Mouse (Mus musculus): ENCODE measurements around the gene Zfp831. TPM values are rescaled to one million over a fixed set of nuclear protein-coding genes. Genes with fewer than 3 reads are reported as not detected.

The Zfp831 gene
- total and polyA plus RNA-seq, 2 experiments from 2014 or later, result not detected

GRCm38 (mm10) chr2:174609892-174610291, 33.4 kb upstream of the Zfp831 start:
- no peak overlapping the region for H3K4me2 ChIP-seq (ENCODE audit: low read depth, low read length, poor library complexity, severe bottlenecking)
- no peak overlapping the region for H3K9ac ChIP-seq (replicated peaks; ENCODE audit: low read length, poor library complexity, severe bottlenecking)
- H3K27ac ChIP-seq (ENCODE audit: low read depth, low read length), result no peak overlapping the region
- ATAC-seq (ENCODE audit: low FRiP score) (no peak), DNase-seq (ENCODE audit: low spot score) (no peak)
- no peak overlapping the region for H3K4me3 ChIP-seq (ENCODE audit: low read depth, low read length)
- H3K27me3 ChIP-seq (ENCODE audit: insufficient read depth, low read length), result no peaks in the 10 kb centered on the region
- 85% methylated on average over 5 of the region's 5 CpGs for WGBS
- H3K9me3 ChIP-seq (ENCODE audit: low read length), result no peaks in the 10 kb centered on the region
- H3K4me1 ChIP-seq (ENCODE audit: insufficient read depth, low read length), result no peaks in the 10 kb centered on the region
- no peak for TF ChIP-seq CTCF (IDR thresholded peaks at IDR 0.05)
- H3K36me3 ChIP-seq (ENCODE audit: insufficient read depth, low read length), result no peaks in the 10 kb centered on the region

- Histone ChIP-seq H3K9me3 (ENCODE audit: low read length) (no peaks in the 10 kb centered on the region), H3K4me2 (ENCODE audit: low read depth, low read length, poor library complexity, severe bottlenecking) (no peak overlapping the region), H3K4me1 (ENCODE audit: insufficient read depth, low read length) (no peaks in the 10 kb centered on the region), H3K9ac (replicated peaks; ENCODE audit: low read length, poor library complexity, severe bottlenecking) (no peak overlapping the region), H3K27ac (ENCODE audit: low read depth, low read length) (no peak overlapping the region), H3K36me3 (ENCODE audit: insufficient read depth, low read length) (no peaks in the 10 kb centered on the region), H3K27me3 (ENCODE audit: insufficient read depth, low read length) (no peaks in the 10 kb centered on the region), H3K4me3 (ENCODE audit: low read depth, low read length) (no peak overlapping the region)
- no peak for TF ChIP-seq CTCF (IDR thresholded peaks at IDR 0.05)
- no peak for DNase-seq (ENCODE audit: low spot score)
- 77% methylated on average over 2 of the region's 2 CpGs for WGBS
- no peak for ATAC-seq (ENCODE audit: low FRiP score)
These were observed 30.8 kb upstream of the Zfp831 start for GRCm38 (mm10) chr2:174612386-174613063.

GRCm38 (mm10) chr2:174613221-174613620, 30.1 kb upstream of the Zfp831 start:
- no peaks in the 10 kb centered on the region for H3K4me1 ChIP-seq (ENCODE audit: insufficient read depth, low read length)
- H3K9me3 ChIP-seq (ENCODE audit: low read length), result no peaks in the 10 kb centered on the region
- ATAC-seq (ENCODE audit: low FRiP score) (no peak), DNase-seq (ENCODE audit: low spot score) (no peak)
- H3K27me3 ChIP-seq (ENCODE audit: insufficient read depth, low read length), result no peaks in the 10 kb centered on the region
- no peak for TF ChIP-seq CTCF (IDR thresholded peaks at IDR 0.05)
- H3K36me3 ChIP-seq (ENCODE audit: insufficient read depth, low read length), result no peaks in the 10 kb centered on the region
- no peak overlapping the region for H3K27ac ChIP-seq (ENCODE audit: low read depth, low read length)
- WGBS, result 93% methylated on average over 8 of the region's 8 CpGs
- H3K4me3 ChIP-seq (ENCODE audit: low read depth, low read length), result no peak overlapping the region
- H3K4me2 ChIP-seq (ENCODE audit: low read depth, low read length, poor library complexity, severe bottlenecking), result no peak overlapping the region
- no peak overlapping the region for H3K9ac ChIP-seq (replicated peaks; ENCODE audit: low read length, poor library complexity, severe bottlenecking)

GRCm38 (mm10) chr2:174613921-174614441, 29.4 kb upstream of the Zfp831 start:
- DNase-seq (ENCODE audit: low spot score), result no peak
- Histone ChIP-seq H3K4me3 (ENCODE audit: low read depth, low read length) (no peak overlapping the region), H3K4me2 (ENCODE audit: low read depth, low read length, poor library complexity, severe bottlenecking) (no peak overlapping the region), H3K27ac (ENCODE audit: low read depth, low read length) (no peak overlapping the region), H3K36me3 (ENCODE audit: insufficient read depth, low read length) (no peaks in the 10 kb centered on the region), H3K27me3 (ENCODE audit: insufficient read depth, low read length) (no peaks in the 10 kb centered on the region), H3K9ac (replicated peaks; ENCODE audit: low read length, poor library complexity, severe bottlenecking) (no peak overlapping the region), H3K9me3 (ENCODE audit: low read length) (no peaks in the 10 kb centered on the region), H3K4me1 (ENCODE audit: insufficient read depth, low read length) (no peaks in the 10 kb centered on the region)
- TF ChIP-seq CTCF (IDR thresholded peaks at IDR 0.05), result no peak
- WGBS, result 80% methylated on average over 11 of the region's 11 CpGs
- no peak for ATAC-seq (ENCODE audit: low FRiP score)

- Histone ChIP-seq H3K4me2 (ENCODE audit: low read depth, low read length, poor library complexity, severe bottlenecking) (no peak overlapping the region), H3K9me3 (ENCODE audit: low read length) (no peaks in the 10 kb centered on the region), H3K9ac (replicated peaks; ENCODE audit: low read length, poor library complexity, severe bottlenecking) (no peak overlapping the region), H3K4me3 (ENCODE audit: low read depth, low read length) (no peak overlapping the region), H3K27ac (ENCODE audit: low read depth, low read length) (no peak overlapping the region), H3K4me1 (ENCODE audit: insufficient read depth, low read length) (no peaks in the 10 kb centered on the region), H3K27me3 (ENCODE audit: insufficient read depth, low read length) (no peaks in the 10 kb centered on the region), H3K36me3 (ENCODE audit: insufficient read depth, low read length) (no peaks in the 10 kb centered on the region)
- WGBS, result 93% methylated on average over 7 of the region's 7 CpGs
- DNase-seq (ENCODE audit: low spot score), result no peak
- ATAC-seq (ENCODE audit: low FRiP score), result no peak
- no peak for TF ChIP-seq CTCF (IDR thresholded peaks at IDR 0.05)
These were observed 21.5 kb upstream of the Zfp831 start for GRCm38 (mm10) chr2:174621881-174622280.

GRCm38 (mm10) chr2:174624430-174624829, 18.9 kb upstream of the Zfp831 start:
- ATAC-seq (ENCODE audit: low FRiP score) (no peak), DNase-seq (ENCODE audit: low spot score) (no peak)
- Histone ChIP-seq H3K9ac (replicated peaks; ENCODE audit: low read length, poor library complexity, severe bottlenecking) (no peak overlapping the region), H3K4me1 (ENCODE audit: insufficient read depth, low read length) (no peaks in the 10 kb centered on the region), H3K27me3 (ENCODE audit: insufficient read depth, low read length) (no peaks in the 10 kb centered on the region), H3K4me3 (ENCODE audit: low read depth, low read length) (no peak overlapping the region), H3K9me3 (ENCODE audit: low read length) (no peaks in the 10 kb centered on the region), H3K27ac (ENCODE audit: low read depth, low read length) (no peak overlapping the region), H3K36me3 (ENCODE audit: insufficient read depth, low read length) (no peaks in the 10 kb centered on the region), H3K4me2 (ENCODE audit: low read depth, low read length, poor library complexity, severe bottlenecking) (no peak overlapping the region)
- WGBS, result 90% methylated on average over 7 of the region's 7 CpGs
- TF ChIP-seq CTCF (IDR thresholded peaks at IDR 0.05), result no peak
